Mouse (Mus musculus): ENCODE measurements at regions not wholly inside any gene's neighbourhood (a gene's known extent, or its start where the extent isn't known, plus 50 kb on each side); places are given as distances from the start of the nearest gene placed in this dataset.
A peak's percentile ranks its signal among the peaks of the same experiment; 100 is the strongest.

GRCm38 (mm10) chr11:19849347-19849811 lies 74.8 kb upstream of the Spred2 start:
- no peaks in the 10 kb centered on the region for H3K9me3 ChIP-seq (replicated peaks)
- no peaks in the 10 kb centered on the region for H3K36me3 ChIP-seq
- no peak overlapping the region for H3K4me3 ChIP-seq (replicated peaks)
- no peak overlapping the region for H3K4me2 ChIP-seq (replicated peaks)
- no peaks in the 10 kb centered on the region for H3K27me3 ChIP-seq
- H3K27ac ChIP-seq (replicated peaks) = peak overlapping the region; percentile 65
- no peak overlapping the region for H3K9ac ChIP-seq
- peak; percentile 70 for ATAC-seq (ENCODE audit: insufficient number of reproducible peaks, low FRiP score, low TSS enrichment, low read depth)
- 31% methylated on average over 4 of the region's 4 CpGs for WGBS
- H3K4me1 ChIP-seq = peaks cover 25% of the 10 kb centered on the region; the same call in 1 of the 2 replicates

DNA sequence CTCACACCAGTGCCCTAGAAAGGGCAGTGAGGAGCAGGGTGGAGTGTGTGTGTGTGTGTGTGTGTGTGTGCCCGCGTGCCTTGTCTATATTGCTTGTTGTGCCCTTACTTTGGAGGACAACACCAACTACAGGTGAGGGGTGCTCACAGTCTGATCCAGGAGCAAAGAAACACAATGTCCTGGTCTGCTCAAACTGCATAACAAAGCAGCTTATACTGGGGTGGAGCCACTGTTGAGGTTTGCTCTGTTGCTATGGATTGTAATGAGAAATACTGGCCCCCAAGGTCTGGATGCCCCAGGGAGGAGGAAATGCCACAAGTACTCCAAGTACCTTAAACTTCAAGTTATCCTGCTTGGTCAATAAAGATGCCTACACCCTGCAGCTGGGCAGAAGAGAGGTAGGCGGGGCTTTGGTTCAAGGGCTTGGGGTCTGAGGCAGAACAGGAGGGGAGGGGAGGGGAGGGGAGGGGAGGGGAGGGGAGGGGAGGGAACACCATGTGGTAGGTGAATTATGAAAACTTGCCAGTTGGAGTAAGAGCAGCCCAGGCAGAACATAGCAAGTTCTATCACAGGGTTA lies 74.2 kb upstream of the Spred2 start:
- ATAC-seq (ENCODE audit: insufficient number of reproducible peaks, low FRiP score, low TSS enrichment, low read depth) = 0 out of 2 replicates have a peak, but pooled peaks have one; percentile 22
- Histone ChIP-seq H3K27me3 (no peaks in the 10 kb centered on the region), H3K9me3 (replicated peaks) (no peaks in the 10 kb centered on the region), H3K27ac (replicated peaks) (peak overlapping the region; percentile 65), H3K36me3 (no peaks in the 10 kb centered on the region), H3K4me2 (replicated peaks) (no peak overlapping the region), H3K9ac (no peak overlapping the region), H3K4me1 (peaks cover 25% of the 10 kb centered on the region; the same call in 1 of the 2 replicates), H3K4me3 (replicated peaks) (no peak overlapping the region)
- 66% methylated on average over 3 of the region's 3 CpGs for WGBS

GRCm38 (mm10) chr11:19851022-19851615 lies 73.1 kb upstream of the Spred2 start:
- H3K27me3 ChIP-seq = no peaks in the 10 kb centered on the region
- peaks cover 25% of the 10 kb centered on the region; the same call in 1 of the 2 replicates for H3K4me1 ChIP-seq
- no peaks in the 10 kb centered on the region for H3K36me3 ChIP-seq
- 15% methylated on average over 6 of the region's 6 CpGs for WGBS
- H3K9ac ChIP-seq = no peak overlapping the region
- H3K4me3 ChIP-seq (replicated peaks) = no peak overlapping the region
- no peak for ATAC-seq (ENCODE audit: insufficient number of reproducible peaks, low FRiP score, low TSS enrichment, low read depth)
- peak overlapping the region; percentile 28; the same call in 1 of the 2 replicates for H3K27ac ChIP-seq (replicated peaks)
- no peak overlapping the region for H3K4me2 ChIP-seq (replicated peaks)
- H3K9me3 ChIP-seq (replicated peaks) = no peaks in the 10 kb centered on the region

- Histone ChIP-seq H3K4me1 (peaks cover 3% of the 10 kb centered on the region; the same call in 1 of the 2 replicates), H3K36me3 (no peaks in the 10 kb centered on the region), H3K9me3 (replicated peaks) (no peaks in the 10 kb centered on the region), H3K4me2 (replicated peaks) (no peak overlapping the region), H3K9ac (no peak overlapping the region), H3K27ac (replicated peaks) (0 out of 2 replicates have a peak overlapping the region, but pooled peaks have one; percentile 24), H3K27me3 (no peaks in the 10 kb centered on the region), H3K4me3 (replicated peaks) (no peak overlapping the region)
- ATAC-seq (ENCODE audit: insufficient number of reproducible peaks, low FRiP score, low TSS enrichment, low read depth) = no peak
- WGBS = 81% methylated on average over 4 of the region's 4 CpGs
These were observed 62.6 kb upstream of the Spred2 start for GRCm38 (mm10) chr11:19861596-19861995.

DNA sequence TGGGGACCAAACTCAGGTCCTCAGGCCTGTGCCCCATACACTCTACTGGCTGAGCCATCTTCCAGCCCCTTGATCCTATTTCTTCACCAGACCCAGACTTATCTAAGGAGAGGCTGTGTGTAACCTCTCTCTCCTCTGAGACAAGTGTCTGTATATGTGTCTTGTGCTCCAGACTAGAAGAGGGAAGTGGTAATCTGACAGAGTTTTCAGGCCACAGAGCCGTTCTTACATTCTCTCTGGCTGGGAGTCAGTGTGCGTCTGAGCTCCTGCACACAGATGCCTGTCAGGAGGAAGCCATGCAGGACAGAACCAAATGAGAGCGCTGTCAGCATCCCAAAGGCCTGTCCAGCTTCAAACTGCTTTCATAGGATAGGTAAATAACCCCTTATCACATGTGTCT lies 60.8 kb upstream of the Spred2 start:
- Histone ChIP-seq H3K9ac (no peak overlapping the region), H3K27me3 (no peaks in the 10 kb centered on the region), H3K4me1 (peaks cover 3% of the 10 kb centered on the region; the same call in 1 of the 2 replicates), H3K9me3 (replicated peaks) (no peaks in the 10 kb centered on the region), H3K36me3 (no peaks in the 10 kb centered on the region), H3K27ac (replicated peaks) (no peak overlapping the region), H3K4me3 (replicated peaks) (no peak overlapping the region), H3K4me2 (replicated peaks) (no peak overlapping the region)
- ATAC-seq (ENCODE audit: insufficient number of reproducible peaks, low FRiP score, low TSS enrichment, low read depth) = no peak
- 76% methylated on average over 3 of the region's 3 CpGs for WGBS

- 32% methylated on average over 2 of the region's 2 CpGs for WGBS
These were observed 57.9 kb upstream of the Spred2 start for GRCm38 (mm10) chr11:19866262-19866661.

DNA sequence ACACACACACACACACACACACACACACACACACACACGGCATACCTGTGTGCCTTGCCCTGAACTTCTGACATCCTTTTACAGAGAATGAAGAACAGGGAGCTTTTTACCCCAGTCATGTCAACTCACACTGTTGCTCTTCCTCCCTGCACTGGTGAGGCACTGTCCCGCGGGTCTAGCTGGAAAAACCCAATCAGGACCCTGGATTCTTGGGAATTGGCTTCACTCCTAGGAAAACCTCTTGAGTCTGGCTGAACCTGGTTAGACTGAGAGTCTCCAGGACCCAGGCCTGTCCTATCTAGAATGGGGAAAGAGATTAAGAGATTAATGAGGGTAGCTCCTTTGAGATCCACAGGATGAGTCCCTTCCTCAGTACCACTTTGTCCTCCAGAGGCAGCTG lies 54.5 kb upstream of the Spred2 start:
- Histone ChIP-seq H3K27me3 (no peaks in the 10 kb centered on the region), H3K4me1 (peaks cover 3% of the 10 kb centered on the region; the same call in 1 of the 2 replicates), H3K4me2 (replicated peaks) (no peak overlapping the region), H3K4me3 (replicated peaks) (no peak overlapping the region), H3K9ac (no peak overlapping the region), H3K9me3 (replicated peaks) (no peaks in the 10 kb centered on the region), H3K36me3 (no peaks in the 10 kb centered on the region), H3K27ac (replicated peaks) (no peak overlapping the region)
- WGBS = 68% methylated on average over 3 of the region's 3 CpGs
- ATAC-seq (ENCODE audit: insufficient number of reproducible peaks, low FRiP score, low TSS enrichment, low read depth) = no peak

More at GRCm38 (mm10) chr11:19866262-19866661, 57.9 kb upstream of the Spred2 start:
- Histone ChIP-seq H3K9ac (no peak overlapping the region), H3K9me3 (replicated peaks) (no peaks in the 10 kb centered on the region), H3K4me2 (replicated peaks) (no peak overlapping the region), H3K4me3 (replicated peaks) (no peak overlapping the region), H3K27me3 (no peaks in the 10 kb centered on the region), H3K27ac (replicated peaks) (no peak overlapping the region), H3K4me1 (peaks cover 3% of the 10 kb centered on the region; the same call in 1 of the 2 replicates), H3K36me3 (no peaks in the 10 kb centered on the region)
- ATAC-seq (ENCODE audit: insufficient number of reproducible peaks, low FRiP score, low TSS enrichment, low read depth) = no peak

DNA sequence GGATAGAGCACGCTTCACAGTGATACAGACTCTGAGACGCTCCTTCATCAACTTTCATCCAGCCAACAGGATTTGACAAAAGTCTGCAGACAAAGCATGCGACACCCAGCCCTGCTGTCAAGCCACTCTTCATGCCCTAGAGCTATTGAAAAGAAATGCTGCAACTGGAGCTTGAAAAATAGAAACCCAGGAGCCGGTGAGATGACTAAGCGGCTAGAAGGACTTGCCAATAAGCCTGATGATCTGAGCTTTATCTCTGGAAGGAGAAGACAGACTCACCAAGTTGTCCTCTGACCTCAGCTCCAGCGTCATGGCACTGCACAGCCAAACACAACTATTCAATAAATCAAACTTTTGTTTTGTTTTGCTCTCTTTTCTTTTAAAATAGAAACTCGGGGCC lies 54.0 kb upstream of the Spred2 start:
- no peak for ATAC-seq (ENCODE audit: insufficient number of reproducible peaks, low FRiP score, low TSS enrichment, low read depth)
- Histone ChIP-seq H3K9me3 (replicated peaks) (no peaks in the 10 kb centered on the region), H3K27me3 (no peaks in the 10 kb centered on the region), H3K4me3 (replicated peaks) (no peak overlapping the region), H3K36me3 (no peaks in the 10 kb centered on the region), H3K4me1 (peaks cover 3% of the 10 kb centered on the region; the same call in 1 of the 2 replicates), H3K4me2 (replicated peaks) (no peak overlapping the region), H3K27ac (replicated peaks) (no peak overlapping the region), H3K9ac (no peak overlapping the region)
- WGBS = 59% methylated on average over 7 of the region's 7 CpGs

DNA sequence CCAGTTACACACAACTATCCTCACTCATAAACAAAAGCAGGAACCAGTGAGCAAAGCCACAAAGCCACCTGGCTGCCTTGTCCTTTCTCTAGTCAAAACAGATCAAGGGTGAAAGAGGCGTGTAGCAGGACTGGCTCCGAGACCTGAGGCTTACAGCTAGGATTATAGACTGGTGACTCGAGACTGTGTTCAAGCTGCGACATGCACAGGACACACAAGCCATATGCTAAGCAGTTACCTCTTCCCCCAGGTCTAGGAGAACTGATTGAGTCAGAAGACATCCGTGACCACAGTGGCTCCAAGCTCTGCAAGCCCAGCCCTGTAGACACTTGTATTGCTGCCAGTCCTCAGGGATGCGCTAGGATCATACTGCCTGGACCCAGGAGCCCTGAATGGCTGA lies 50.4 kb upstream of the Spred2 start:
- H3K4me1 ChIP-seq = peaks cover 2% of the 10 kb centered on the region; the same call in 1 of the 2 replicates
- no peaks in the 10 kb centered on the region for H3K9me3 ChIP-seq (replicated peaks)
- ATAC-seq (ENCODE audit: insufficient number of reproducible peaks, low FRiP score, low TSS enrichment, low read depth) = no peak
- no peaks in the 10 kb centered on the region for H3K36me3 ChIP-seq
- H3K9ac ChIP-seq = no peak overlapping the region
- H3K27ac ChIP-seq (replicated peaks) = no peak overlapping the region
- no peak overlapping the region for H3K4me2 ChIP-seq (replicated peaks)
- 71% methylated on average over 6 of the region's 6 CpGs for WGBS
- no peak overlapping the region for H3K4me3 ChIP-seq (replicated peaks)
- no peaks in the 10 kb centered on the region for H3K27me3 ChIP-seq
